Mouse (Mus musculus) forebrain, embryonic 13.5 days (tissue): ENCODE measurements around the gene Gm21725. TPM values are rescaled to one million over a fixed set of nuclear protein-coding genes. Genes with fewer than 3 reads are reported as not detected.
"Not testable (repeated sequence)": the region's sequence is repeated elsewhere in the genome, so short reads cannot be mapped to it uniquely, and the experiment has no call there.

Experiments used
- ATAC-seq: fragments of 200-750 bp; cut with Nextera tagmentation; 2 replicates; pipeline ENCODE4 v1.8.0; 2017
- H3K27ac ChIP-seq: fragments of 300-500 bp; sonication (generic); 2 replicates; pipeline ENCODE4 v1.5.1; 2015; ENCODE audit warnings: inconsistent platforms, mild to moderate bottlenecking, moderate library complexity
- H3K27me3 ChIP-seq: fragments of 300-500 bp; sonication (generic); 2 replicates; pipeline ENCODE4 v1.6.1; 2015; ENCODE audit warnings: mild to moderate bottlenecking, inconsistent platforms
- H3K36me3 ChIP-seq: fragments of 300-500 bp; sonication (generic); 2 replicates; pipeline ENCODE4 v1.6.1; 2015; ENCODE audit warnings: mild to moderate bottlenecking, inconsistent platforms; ENCODE audit not compliant: poor library complexity, severe bottlenecking
- H3K4me1 ChIP-seq: fragments of 300-500 bp; sonication (generic); 2 replicates; pipeline ENCODE4 v1.6.1; 2015; ENCODE audit warnings: inconsistent platforms
- H3K4me2 ChIP-seq: fragments of 300-500 bp; sonication (generic); 2 replicates; pipeline ENCODE4 v1.6.1; 2015; ENCODE audit warnings: inconsistent platforms, mild to moderate bottlenecking, moderate library complexity
- H3K4me3 ChIP-seq: fragments of 300-500 bp; sonication (generic); 2 replicates; pipeline ENCODE4 v1.5.1; 2015; ENCODE audit warnings: mild to moderate bottlenecking, inconsistent platforms
- H3K9ac ChIP-seq: fragments of 300-500 bp; sonication (generic); 2 replicates; pipeline ENCODE4 v1.6.1; 2015; ENCODE audit warnings: mild to moderate bottlenecking, inconsistent platforms
- H3K9me3 ChIP-seq: fragments of 300-500 bp; sonication (generic); replicated peaks from 2 replicates; pipeline ENCODE4 v1.6.1; 2016; ENCODE audit warnings: inconsistent platforms
- WGBS: fragments of 180-500 bp; shearing (Covaris S2); methylation state at CpG from one replicate; pipeline ENCODE4 v1.1.7; 2015; 5-methylcytosine and 5-hydroxymethylcytosine counted together
- polyA plus RNA-seq: library from polyadenylated mRNA; unstranded; fragments of >200 nt; fragmentation: Nextera tagmentation; extraction: Ambion mirVana; gene quantifications from 2 replicates; pipeline ENCODE4 v1.2.1, GENCODE M21; 2015

Gm21725 gene
- not detected in 2 replicates for polyA plus RNA-seq

GRCm38 (mm10) chrY:13348963-13349362, at the start of gene Gm21725:
Gm21725 (minus strand) TSS chrY:13349063.
- not testable (repeated sequence) for H3K36me3 ChIP-seq, H3K9me3 ChIP-seq, H3K27ac ChIP-seq, H3K4me2 ChIP-seq, ATAC-seq, H3K27me3 ChIP-seq, H3K9ac ChIP-seq, H3K4me1 ChIP-seq, H3K4me3 ChIP-seq
- no CpG with 5 or more reads among the region's 3 CpGs for WGBS

Other genes starting within 250 kb of the Gm21725 start
- gene Gm21891, start 215.6 kb downstream of the Gm21725 start, polyA plus RNA-seq, result not detected in 2 replicates
- not detected in 2 replicates for gene Gm21425, start 187.1 kb downstream of the Gm21725 start, polyA plus RNA-seq
- not detected in 2 replicates for gene Gm21828, start 125.1 kb downstream of the Gm21725 start, polyA plus RNA-seq
- gene Gm21440, start 96.7 kb downstream of the Gm21725 start, polyA plus RNA-seq, result not detected in 2 replicates
- not detected in 2 replicates for gene Gm21454, start 96.6 kb downstream of the Gm21725 start, polyA plus RNA-seq
- not detected in 2 replicates for gene Gm21866, start 116.5 kb upstream of the Gm21725 start, polyA plus RNA-seq
- not detected in 2 replicates for gene Gm20773, start 145.0 kb upstream of the Gm21725 start, polyA plus RNA-seq